Mouse (Mus musculus) testis, adult 2 months (tissue): ENCODE results near the gene Tmem245. TPM values are rescaled to one million over a fixed set of nuclear protein-coding genes. Genes with fewer than 3 reads are reported as not detected.

Experiments used
- H3K27ac ChIP-seq: fragments of 200-500 bp; 2 replicates; pipeline ENCODE4 v1.5.1; 2012; ENCODE audit warnings: low read depth, low read length; ENCODE audit not compliant: control insufficient read depth, insufficient read depth
- H3K27me3 ChIP-seq: fragments of 200-500 bp; 2 replicates; pipeline ENCODE4 v1.6.1; 2012; ENCODE audit warnings: mild to moderate bottlenecking, low read length, moderate library complexity; ENCODE audit not compliant: control insufficient read depth, insufficient read depth
- H3K36me3 ChIP-seq: fragments of 200-500 bp; 2 replicates; pipeline ENCODE4 v1.6.1; 2012; ENCODE audit warnings: mild to moderate bottlenecking, low read length; ENCODE audit not compliant: control insufficient read depth, insufficient read depth
- H3K4me1 ChIP-seq: fragments of 200-500 bp; 2 replicates; pipeline ENCODE4 v1.6.1; 2012; ENCODE audit warnings: low read length; ENCODE audit not compliant: control insufficient read depth, insufficient read depth
- H3K4me3 ChIP-seq: fragments of 200-500 bp; 2 replicates; pipeline ENCODE4 v1.5.1; 2012; ENCODE audit warnings: low read depth, mild to moderate bottlenecking, low read length, moderate library complexity, mixed read lengths; ENCODE audit not compliant: control insufficient read depth
- CTCF ChIP-seq: fragments of 200-500 bp; IDR thresholded peaks from 2 replicates; pipeline ENCODE4 v1.5.1; 2012; ENCODE audit warnings: low read depth, mild to moderate bottlenecking, inconsistent platforms, low read length, moderate library complexity; ENCODE audit not compliant: control insufficient read depth, insufficient read depth, insufficient replicate concordance
- POLR2A ChIP-seq: fragments of 200-500 bp; IDR thresholded peaks from 2 replicates; pipeline ENCODE4 v1.6.1; 2012; ENCODE audit warnings: low read depth, mild to moderate bottlenecking, inconsistent platforms, low read length, moderate library complexity; ENCODE audit not compliant: control insufficient read depth
- polyA plus RNA-seq: library from polyadenylated mRNA; depleted of rRNA; stranded (reverse); fragments of >200 nt; gene quantifications from 2 replicates; pipeline ENCODE4 v1.2.3, GENCODE M21; 2012

Tmem245 gene
- polyA plus RNA-seq, 1 experiment: 3.9 TPM

GRCm38 (mm10) chr4:56963687-56964086 lies 16.4 kb upstream of the Tmem245 start:
- Histone ChIP-seq H3K36me3 (no peaks in the 10 kb centered on the region), H3K4me1 (no peaks in the 10 kb centered on the region), H3K27me3 (no peaks in the 10 kb centered on the region), H3K4me3 (no peak overlapping the region), H3K27ac (no peak overlapping the region)
- no peak for TF ChIP-seq CTCF
- TF ChIP-seq POLR2A: no peak

DNA sequence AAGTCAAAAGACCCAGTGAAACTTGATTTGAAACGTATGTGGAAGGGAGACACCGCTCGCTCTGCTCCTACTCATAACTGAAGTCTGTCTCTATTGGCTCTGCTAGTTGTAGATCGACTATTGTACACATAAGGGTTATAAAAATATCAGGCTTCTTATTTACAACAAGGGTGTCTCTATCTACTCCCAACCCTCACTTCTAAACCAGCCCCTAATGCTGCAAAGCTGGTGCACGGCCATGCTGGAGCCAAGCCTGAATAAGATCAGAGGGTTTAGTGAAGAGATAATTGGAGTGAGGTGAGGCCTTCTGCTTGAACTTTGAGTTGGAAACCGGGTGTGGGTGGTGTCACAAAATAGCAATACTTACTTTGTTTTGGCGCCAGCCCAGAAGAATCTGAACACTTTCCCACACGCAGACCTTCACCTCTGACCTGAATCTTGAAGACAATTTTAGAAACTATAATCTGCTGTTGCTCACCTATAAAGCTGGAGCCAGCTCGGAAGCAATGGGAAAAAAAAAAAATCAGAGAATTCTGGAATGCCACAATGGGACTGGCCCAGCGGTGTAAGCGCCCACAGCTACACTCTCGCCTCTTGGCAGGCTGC lies 14.2 kb upstream of the Tmem245 start:
- TF ChIP-seq CTCF (no peak), POLR2A (no peak)
- Histone ChIP-seq H3K27me3 (no peaks in the 10 kb centered on the region), H3K4me1 (no peaks in the 10 kb centered on the region), H3K36me3 (no peaks in the 10 kb centered on the region), H3K27ac (no peak overlapping the region), H3K4me3 (no peak overlapping the region)

- Histone ChIP-seq H3K4me3 (no peak overlapping the region), H3K36me3 (no peaks in the 10 kb centered on the region), H3K27me3 (no peaks in the 10 kb centered on the region), H3K27ac (no peak overlapping the region), H3K4me1 (no peaks in the 10 kb centered on the region)
- TF ChIP-seq CTCF (no peak), POLR2A (no peak)
These were observed 10.3 kb upstream of the Tmem245 start for GRCm38 (mm10) chr4:56957518-56957917.

GRCm38 (mm10) chr4:56953235-56953634 lies 6.0 kb upstream of the Tmem245 start:
- H3K4me3 ChIP-seq: no peak overlapping the region
- H3K27me3 ChIP-seq: no peaks in the 10 kb centered on the region
- no peak overlapping the region for H3K27ac ChIP-seq
- no peaks in the 10 kb centered on the region for H3K36me3 ChIP-seq
- H3K4me1 ChIP-seq: no peaks in the 10 kb centered on the region
- TF ChIP-seq POLR2A (no peak), CTCF (no peak)

DNA sequence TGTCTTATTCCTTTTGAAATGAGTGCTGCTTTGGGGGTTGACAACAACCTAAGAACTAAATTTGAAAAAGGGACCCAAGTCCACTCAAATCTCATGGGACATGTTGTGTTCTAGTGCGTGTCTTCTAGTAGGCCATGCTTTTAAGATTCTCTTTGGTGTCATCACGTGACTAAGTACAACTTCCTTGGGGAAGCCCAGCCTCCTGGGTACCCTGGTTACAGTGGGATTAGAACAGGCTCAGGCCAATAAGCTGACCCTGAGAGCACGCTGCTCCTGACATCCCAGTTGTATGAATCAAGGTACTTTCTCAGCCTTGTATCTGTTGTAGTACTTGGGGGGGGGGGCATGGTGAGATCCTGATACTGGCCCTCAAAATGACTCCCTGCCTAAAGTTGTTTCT lies 4.5 kb upstream of the Tmem245 start:
- H3K4me1 ChIP-seq: no peaks in the 10 kb centered on the region
- no peak overlapping the region for H3K4me3 ChIP-seq
- H3K27ac ChIP-seq: no peak overlapping the region
- H3K27me3 ChIP-seq: no peaks in the 10 kb centered on the region
- TF ChIP-seq CTCF (no peak), POLR2A (no peak)
- no peaks in the 10 kb centered on the region for H3K36me3 ChIP-seq

- Histone ChIP-seq H3K27ac (no peak overlapping the region), H3K4me3 (no peak overlapping the region), H3K4me1 (peaks cover 6% of the 10 kb centered on the region), H3K36me3 (no peaks in the 10 kb centered on the region), H3K27me3 (no peaks in the 10 kb centered on the region)
- TF ChIP-seq CTCF: no peak
- no peak for TF ChIP-seq POLR2A
These were observed 2.3 kb upstream of the Tmem245 start for GRCm38 (mm10) chr4:56949494-56949893.

DNA sequence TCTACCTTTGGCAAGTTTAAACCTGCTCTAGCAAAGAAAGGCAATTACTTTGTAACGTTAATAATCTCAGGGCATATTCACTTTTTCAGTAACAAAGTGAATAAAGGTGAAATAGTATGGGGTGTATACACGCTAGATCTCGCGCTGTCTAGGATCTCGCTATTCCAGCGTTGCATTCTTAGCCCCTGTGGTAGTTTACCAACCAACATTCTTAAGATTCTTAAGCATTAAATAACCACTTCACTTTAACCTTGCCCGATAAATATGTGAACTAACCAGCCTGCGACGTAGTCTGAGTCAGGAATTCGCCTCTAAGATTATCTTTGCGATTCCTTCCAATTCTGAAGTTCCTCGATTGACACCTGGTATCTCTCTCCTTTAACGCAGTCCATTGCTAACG lies 1.1 kb downstream of the Tmem245 start:
- Histone ChIP-seq H3K27me3 (no peaks in the 10 kb centered on the region), H3K36me3 (no peaks in the 10 kb centered on the region), H3K27ac (peak overlapping the region; percentile 73; the same call in 1 of the 2 replicates), H3K4me3 (peak overlapping the region; percentile 91), H3K4me1 (peaks cover 6% of the 10 kb centered on the region)
- no peak for TF ChIP-seq CTCF
- no peak for TF ChIP-seq POLR2A
